Mouse (Mus musculus) A20 (cell line): ENCODE measurements around the gene Kdelc2.

ENCODE experiments used
- DNase-seq: peaks from one replicate; pipeline ENCODE4 v3.0.0-alpha.2; 2011; ENCODE audit warnings: low read depth, low spot score

Kdelc2 gene

DNA sequence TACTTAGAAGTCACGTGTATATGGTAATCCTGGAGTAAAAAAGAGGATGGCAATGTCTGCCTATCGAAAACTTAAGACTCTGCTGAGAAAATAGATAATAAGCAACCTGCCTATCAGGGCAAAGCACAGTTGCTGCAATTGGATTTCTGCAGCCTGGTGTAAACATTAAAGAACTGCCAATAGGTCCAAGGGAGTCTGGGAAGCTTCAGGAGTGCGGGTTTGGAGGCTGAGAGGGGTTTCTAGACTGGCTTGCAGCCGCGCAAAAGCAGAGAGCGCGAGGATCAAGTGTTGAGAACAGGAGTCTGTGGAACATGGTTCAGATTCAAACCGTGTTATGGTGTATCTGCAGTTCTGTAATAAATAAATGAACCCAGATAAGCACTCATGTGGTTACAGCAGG is 1.0 kb downstream of the Kdelc2 start:
- no peak for DNase-seq

DNA sequence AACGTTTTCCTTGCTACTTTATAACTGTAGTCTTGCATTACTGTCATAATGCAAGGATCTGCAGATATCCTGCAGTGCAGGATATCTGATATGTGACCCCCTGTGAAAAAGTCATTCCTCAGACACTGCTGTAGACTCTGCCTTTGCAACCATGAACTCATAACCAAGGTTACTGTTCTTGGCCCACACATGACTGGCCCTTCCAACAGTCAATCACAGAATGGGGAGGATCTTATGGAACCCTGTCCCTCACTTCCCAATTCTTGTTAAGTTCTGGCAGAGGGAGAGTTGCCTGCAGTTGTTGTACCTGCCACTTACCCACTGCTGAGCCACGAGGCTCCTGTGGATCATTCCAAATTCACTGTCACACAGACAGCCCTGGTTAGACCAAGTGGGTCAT is 3.6 kb downstream of the Kdelc2 start:
- no peak for DNase-seq

- no peak for DNase-seq
Measured at GRCm38 (mm10) chr9:53389109-53389508, 5.3 kb downstream of the Kdelc2 start.

GRCm38 (mm10) chr9:53390136-53390535 is 6.3 kb downstream of the Kdelc2 start:
- no peak for DNase-seq

DNA sequence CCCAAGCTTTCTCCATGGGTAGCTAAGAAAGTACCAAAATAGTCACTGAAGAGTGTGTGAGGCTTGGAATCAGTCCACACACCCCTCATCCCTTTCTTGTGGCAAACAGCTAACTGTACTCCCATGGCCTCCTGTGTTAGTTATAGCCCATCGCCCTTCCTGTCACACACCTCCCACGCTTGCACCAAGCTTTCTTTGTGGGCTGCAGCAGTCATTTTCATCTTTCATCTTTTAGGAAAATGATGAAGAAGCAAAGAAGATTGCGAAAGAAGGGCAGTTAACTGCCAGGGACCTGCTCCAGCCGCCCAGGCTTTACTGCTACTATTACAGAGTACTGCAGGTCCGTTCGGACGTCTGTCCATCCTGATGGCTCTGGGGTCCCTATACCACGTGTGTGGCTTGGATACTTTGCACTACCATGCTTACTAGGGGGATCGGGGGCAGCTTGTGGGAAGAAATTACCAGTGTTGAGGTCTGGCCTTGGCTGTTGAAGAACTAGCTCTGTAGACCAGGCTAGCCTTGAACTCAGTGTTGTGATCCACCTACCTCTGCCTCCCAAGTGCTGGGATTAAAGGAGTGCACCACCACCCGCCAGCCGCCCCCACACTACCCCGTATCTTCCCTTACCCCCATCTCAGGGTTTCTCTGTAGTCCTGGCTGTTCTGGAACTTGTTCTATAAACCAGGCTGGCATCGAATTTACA is 14.0 kb downstream of the Kdelc2 start:
- DNase-seq: no peak

DNA sequence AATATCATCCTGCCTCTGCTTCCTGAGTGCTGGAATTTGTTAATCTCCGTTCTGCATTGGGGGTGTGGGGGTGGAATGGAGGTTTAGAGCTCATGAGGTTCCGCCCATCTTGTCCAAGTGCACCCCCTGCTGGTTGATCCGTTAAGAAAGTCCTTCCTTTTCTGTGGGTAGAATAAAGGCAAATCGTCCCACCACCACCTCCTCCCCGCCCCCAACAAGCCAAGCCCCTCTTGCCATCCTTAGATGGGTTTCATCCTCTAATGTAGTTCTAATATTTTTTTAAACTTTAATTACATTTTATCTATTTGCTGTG is 14.5 kb downstream of the Kdelc2 start:
- DNase-seq: peak; percentile 65

GRCm38 (mm10) chr9:53399537-53399936 is 15.7 kb downstream of the Kdelc2 start:
- no peak for DNase-seq

- DNase-seq: no peak
Measured at GRCm38 (mm10) chr9:53400696-53401095, 16.9 kb downstream of the Kdelc2 start.

DNA sequence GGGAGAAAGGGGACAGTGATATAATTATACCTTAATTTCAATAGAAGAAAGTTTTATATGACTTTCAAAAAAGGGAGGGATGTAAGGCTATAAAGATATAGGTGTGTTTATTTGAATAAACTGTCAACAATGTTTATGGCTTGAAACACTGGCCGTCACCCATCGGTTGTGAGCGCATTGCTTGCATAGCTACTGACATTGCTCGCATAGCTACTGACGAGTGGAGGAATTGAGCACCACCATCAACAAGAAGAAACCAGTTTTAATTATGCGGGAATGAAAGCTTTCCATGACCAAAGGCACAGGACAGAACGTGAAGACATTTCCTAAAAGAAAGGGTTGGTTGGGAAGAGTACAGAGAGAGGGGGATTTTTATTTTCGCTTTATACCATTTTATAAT is 17.3 kb downstream of the Kdelc2 start:
- DNase-seq: no peak

DNA sequence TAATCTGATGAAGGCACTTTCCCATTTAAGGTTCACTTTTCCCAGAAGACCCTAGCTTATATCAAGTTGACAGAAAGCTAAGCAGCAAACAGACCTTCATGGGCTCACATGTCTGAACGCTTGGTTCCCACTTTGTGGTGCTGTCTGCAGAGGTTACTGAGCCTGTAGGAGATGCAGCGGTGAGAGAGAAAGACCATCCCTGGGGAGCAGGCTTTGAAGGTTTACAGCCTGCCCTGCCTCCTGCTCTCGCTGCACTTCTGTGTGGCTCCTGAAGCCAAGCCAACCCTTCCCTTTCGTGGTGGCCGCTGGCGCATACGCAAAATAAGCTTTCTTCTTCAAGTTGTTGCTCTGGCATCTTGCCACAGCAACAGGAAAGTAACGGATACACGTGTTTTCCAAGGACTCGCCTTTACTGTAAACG is 18.5 kb downstream of the Kdelc2 start, which contains the start of gene 4930550C14Rik:
Gene 4930550C14Rik (plus strand): TSS at position 35 of the 421 bp plus-strand sequence.
- DNase-seq: no peak

GRCm38 (mm10) chr9:53402991-53403390 is 19.2 kb downstream of the Kdelc2 start:
- no peak for DNase-seq

GRCm38 (mm10) chr9:53404050-53404752 is 20.4 kb downstream of the Kdelc2 start:
- DNase-seq: no peak

DNA sequence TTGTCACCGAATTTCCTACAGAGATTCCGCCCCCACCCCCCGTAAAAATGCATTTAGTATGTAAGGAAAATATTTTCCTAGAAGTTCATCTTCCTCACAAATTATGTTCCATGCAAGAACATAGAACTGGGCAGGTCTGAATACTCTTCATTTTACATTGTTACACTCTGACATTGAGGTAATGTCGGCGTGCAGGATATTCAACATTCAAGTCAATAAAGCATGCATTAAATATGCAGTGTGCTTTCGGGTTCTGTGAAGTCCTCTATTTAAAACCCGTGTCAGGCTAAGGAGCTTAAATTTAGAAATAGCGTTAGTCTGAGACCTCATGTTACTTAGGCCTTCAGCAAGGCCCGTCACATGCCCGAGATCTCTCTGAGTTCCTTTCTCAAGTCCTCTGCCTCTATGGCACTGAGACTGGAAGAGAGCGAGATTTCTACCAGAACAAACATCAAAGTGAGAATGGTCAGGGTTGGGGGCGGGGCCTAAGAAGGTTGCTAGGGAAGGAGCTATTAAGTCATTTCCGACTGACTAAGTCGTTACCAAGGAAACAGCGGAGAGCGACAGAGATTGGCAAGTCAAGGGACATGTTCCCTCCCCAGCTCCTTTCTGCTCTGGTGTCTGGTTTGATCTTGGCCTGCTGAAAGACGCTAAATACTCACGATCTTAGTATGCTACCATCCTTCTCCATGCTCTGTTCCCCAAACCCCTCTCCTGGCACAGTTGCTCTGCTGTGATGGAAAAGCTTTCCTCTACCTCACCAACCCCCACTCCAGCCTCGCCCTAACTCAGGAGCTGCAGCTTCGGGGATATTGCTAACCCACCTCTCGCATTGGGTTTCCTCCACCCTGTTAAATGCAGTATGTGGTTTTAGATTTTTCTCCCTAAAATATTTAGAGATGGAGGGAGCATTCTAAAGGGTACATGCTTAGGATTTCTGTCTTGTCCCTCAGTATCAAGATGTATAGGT is 21.2 kb downstream of the Kdelc2 start:
- DNase-seq: no peak

DNA sequence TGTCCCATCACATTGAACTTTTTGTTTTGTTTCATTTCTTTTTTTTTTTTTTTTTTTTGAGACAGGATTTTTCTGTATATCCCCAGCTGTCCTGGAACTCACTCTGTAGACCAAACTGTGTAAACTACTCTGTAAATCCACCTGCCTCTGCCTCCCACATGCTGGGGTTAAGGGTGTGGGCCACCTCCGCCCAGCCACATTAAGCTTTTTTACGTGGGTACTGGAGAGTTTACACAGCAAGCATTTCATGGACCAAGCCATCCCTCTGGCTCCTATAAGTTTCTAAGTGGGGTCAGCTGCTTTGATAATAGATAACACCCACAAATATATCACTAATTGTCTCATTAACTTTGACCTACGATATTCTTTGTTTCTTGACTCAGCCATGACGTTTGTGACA is 24.7 kb downstream of the Kdelc2 start:
- no peak for DNase-seq

DNA sequence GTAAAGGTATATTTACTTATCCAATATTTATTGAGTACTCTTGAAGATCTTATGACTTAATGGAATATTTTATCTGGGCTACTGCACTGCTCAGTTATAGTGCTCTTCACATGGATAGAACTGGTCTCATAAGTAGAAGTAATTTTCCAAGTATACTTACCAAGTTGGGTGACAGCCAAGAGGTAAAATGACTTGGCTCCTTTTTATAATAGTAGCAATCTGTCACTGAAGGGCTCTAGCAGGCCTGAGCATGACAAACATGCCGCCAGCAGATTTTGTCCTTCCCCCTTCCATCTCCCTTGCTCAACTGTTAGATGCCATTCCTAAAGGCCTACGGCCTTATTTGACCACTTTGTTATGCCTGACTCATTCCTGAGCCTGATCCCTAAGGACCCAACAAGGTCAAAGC is 25.1 kb downstream of the Kdelc2 start:
- no peak for DNase-seq

DNA sequence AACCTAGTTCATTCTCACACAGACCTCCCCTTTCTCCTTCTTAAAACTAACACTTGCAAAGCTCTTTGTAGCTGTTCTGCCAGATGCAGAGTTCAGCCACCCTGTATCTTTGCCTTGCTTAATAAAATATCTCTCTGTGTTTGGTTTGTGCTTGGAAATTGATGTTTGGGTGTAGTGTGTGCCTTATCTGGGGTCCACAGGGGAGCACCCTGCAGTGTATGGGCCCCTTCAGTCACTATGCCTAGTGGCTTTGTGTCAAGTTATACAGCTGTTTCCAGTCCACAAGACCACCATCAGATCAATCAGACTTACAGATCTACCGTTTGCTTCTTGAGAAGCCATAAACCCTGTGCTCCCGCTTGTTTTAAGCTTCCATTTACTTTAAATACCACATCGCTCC is 25.6 kb downstream of the Kdelc2 start:
- no peak for DNase-seq

DNA sequence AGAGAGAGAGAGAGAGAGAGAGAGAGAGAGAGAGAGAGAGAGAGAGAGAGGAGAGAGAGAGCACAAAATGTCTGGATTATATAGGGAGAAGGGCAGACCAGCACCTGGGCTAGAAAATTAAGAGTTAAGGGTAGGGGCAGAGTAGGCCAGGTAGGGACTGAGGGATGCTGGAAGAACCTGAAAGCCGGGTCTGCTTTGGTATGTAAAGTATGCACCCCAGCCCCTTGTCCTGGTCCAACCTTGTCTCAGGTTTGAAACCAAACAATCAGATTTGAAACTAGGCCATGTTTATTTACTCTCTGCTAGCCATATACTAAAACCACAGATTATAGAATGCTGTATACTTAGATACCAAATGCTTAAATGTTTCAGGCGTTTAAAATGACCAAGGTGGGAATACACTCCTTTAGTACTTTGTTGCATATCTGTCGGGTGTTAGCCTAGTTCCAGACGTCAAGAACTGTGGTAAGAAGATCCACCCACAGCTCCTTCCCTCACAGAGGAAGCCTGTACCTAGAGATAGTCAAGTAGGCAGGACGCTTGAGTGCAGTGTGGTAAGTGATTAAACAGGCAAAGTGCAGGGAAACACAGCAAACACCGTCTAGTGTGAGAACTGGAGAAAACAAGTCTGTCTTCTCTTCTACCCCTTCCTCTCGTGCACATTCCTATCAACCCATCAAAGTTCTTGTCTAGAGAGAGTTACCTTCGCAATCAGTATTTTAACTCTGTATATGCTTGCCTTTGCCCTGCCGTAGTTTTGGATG is 38.5 kb downstream of the Kdelc2 start:
- no peak for DNase-seq

GRCm38 (mm10) chr9:53426726-53427125 is 42.9 kb downstream of the Kdelc2 start:
- DNase-seq: no peak

DNA sequence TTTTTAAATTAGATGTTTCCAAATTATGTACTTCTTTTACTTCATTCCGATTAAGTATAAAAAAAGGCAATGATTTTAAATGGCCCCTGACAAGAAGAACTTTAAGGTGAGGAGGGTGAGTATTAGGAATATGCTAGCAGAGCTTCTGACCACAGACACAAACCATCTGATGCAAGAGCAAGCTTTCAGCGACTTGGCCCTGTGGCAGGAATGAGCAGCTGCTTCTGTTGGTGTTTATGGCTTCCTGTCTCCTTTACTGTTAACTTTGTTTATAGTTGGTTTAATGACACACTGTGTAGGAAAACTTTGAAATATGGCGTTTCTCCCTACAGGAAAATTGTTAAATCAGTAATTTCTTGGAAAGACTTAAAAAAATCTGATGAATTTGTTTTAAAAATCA is 43.8 kb downstream of the Kdelc2 start:
- DNase-seq: no peak

- peak; percentile 50 for DNase-seq
Measured at GRCm38 (mm10) chr9:53435830-53436570, 52.2 kb downstream of the Kdelc2 start.

DNA sequence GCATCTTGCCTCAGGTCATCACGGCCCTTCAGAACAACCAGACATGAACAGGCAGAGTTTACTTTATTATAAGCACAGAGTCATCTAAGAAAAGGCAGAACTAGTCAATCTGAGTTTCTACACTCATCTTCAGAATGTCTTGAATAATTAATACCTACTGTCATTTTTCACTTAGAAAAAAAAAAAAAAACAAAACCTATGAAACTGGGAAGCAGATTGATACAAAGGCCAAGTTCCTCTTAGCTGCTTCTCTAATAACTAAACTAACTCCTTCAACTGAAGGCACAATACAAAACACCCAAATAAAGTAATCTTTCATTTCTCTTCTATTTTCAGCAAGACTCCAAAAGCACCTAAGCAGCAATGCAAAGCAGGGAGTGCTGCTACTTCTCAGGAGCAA is 66.8 kb downstream of the Kdelc2 start:
- DNase-seq: peak; percentile 82
